Mouse (Mus musculus): ENCODE data around the gene Depdc1b. TPM values are rescaled to one million over a fixed set of nuclear protein-coding genes. Genes with fewer than 3 reads are reported as not detected.

The Depdc1b gene
- total RNA-seq, 1 experiment: 18.2 TPM

GRCm38 (mm10) chr13:108370241-108370941 lies 54.3 kb downstream of the Depdc1b start:
- Histone ChIP-seq H3K9ac (ENCODE audit: insufficient read depth, low read depth, low read length, poor library complexity, severe bottlenecking) (no peak overlapping the region), H3K27ac (ENCODE audit: insufficient read depth, low read depth, low read length, poor library complexity, severe bottlenecking) (no peak overlapping the region), H3K4me3 (ENCODE audit: insufficient read depth in 1 of 2, low read depth in 1 of 2, low read length in 2 of 2, poor library complexity in 1 of 2, severe bottlenecking in 1 of 2) (no peak overlapping the region), H3K9me3 (ENCODE audit: control insufficient read depth, insufficient read depth, low read depth, low read length) (no peaks in the 10 kb centered on the region), H3K4me1 (ENCODE audit: control insufficient read depth in 2 of 2, insufficient read depth in 2 of 2, low read length in 2 of 2, poor library complexity in 1 of 2) (no peaks in the 10 kb centered on the region), H3K36me3 (ENCODE audit: control insufficient read depth, insufficient read depth, low read length, poor library complexity, severe bottlenecking) (peaks cover 11% of the 10 kb centered on the region)
- no peak for DNase-seq (ENCODE audit: low read depth, low spot score)
- TF ChIP-seq ZNF384 (IDR thresholded peaks at IDR 0.05; ENCODE audit: low read depth, low read length) (no peak), MAFK (IDR thresholded peaks at IDR 0.05; ENCODE audit: insufficient read depth, low read depth, low read length) (no peak), ZC3H11A (IDR thresholded peaks at IDR 0.05; ENCODE audit: borderline replicate concordance, low read depth, low read length) (no peak), HCFC1 (IDR thresholded peaks at IDR 0.05; ENCODE audit: borderline replicate concordance, insufficient read depth, low read length) (no peak), CHD2 (IDR thresholded peaks at IDR 0.05; ENCODE audit: low read depth, low read length) (no peak)
- in situ Hi-C loops (cut with MboI; ENCODE audit: low sequenced_read_pairs in 2 of 2, unreplicated experiment in 2 of 2): no loop called here

- Histone ChIP-seq H3K36me3 (ENCODE audit: control insufficient read depth, insufficient read depth, low read length, poor library complexity, severe bottlenecking) (peaks cover 15% of the 10 kb centered on the region), H3K9me3 (ENCODE audit: control insufficient read depth, insufficient read depth, low read depth, low read length) (no peaks in the 10 kb centered on the region), H3K27ac (ENCODE audit: insufficient read depth, low read depth, low read length, poor library complexity, severe bottlenecking) (no peak overlapping the region), H3K4me3 (ENCODE audit: insufficient read depth in 1 of 2, low read depth in 1 of 2, low read length in 2 of 2, poor library complexity in 1 of 2, severe bottlenecking in 1 of 2) (no peak overlapping the region), H3K4me1 (ENCODE audit: control insufficient read depth in 2 of 2, insufficient read depth in 2 of 2, low read length in 2 of 2, poor library complexity in 1 of 2) (no peaks in the 10 kb centered on the region), H3K9ac (ENCODE audit: insufficient read depth, low read depth, low read length, poor library complexity, severe bottlenecking) (no peak overlapping the region)
- no peak for DNase-seq (ENCODE audit: low read depth, low spot score)
- TF ChIP-seq ZNF384 (IDR thresholded peaks at IDR 0.05; ENCODE audit: low read depth, low read length) (no peak), HCFC1 (IDR thresholded peaks at IDR 0.05; ENCODE audit: borderline replicate concordance, insufficient read depth, low read length) (no peak), ZC3H11A (IDR thresholded peaks at IDR 0.05; ENCODE audit: borderline replicate concordance, low read depth, low read length) (no peak), MAFK (IDR thresholded peaks at IDR 0.05; ENCODE audit: insufficient read depth, low read depth, low read length) (no peak), CHD2 (IDR thresholded peaks at IDR 0.05; ENCODE audit: low read depth, low read length) (no peak)
- in situ Hi-C loops (cut with MboI; ENCODE audit: low sequenced_read_pairs in 2 of 2, unreplicated experiment in 2 of 2): no loop called here
Measured at GRCm38 (mm10) chr13:108371352-108371921, 55.3 kb downstream of the Depdc1b start.

GRCm38 (mm10) chr13:108373231-108373630 lies 57.1 kb downstream of the Depdc1b start:
- no peak overlapping the region for H3K4me3 ChIP-seq (ENCODE audit: insufficient read depth in 1 of 2, low read depth in 1 of 2, low read length in 2 of 2, poor library complexity in 1 of 2, severe bottlenecking in 1 of 2)
- in situ Hi-C loops (cut with MboI; ENCODE audit: low sequenced_read_pairs in 2 of 2, unreplicated experiment in 2 of 2): no loop called here
- TF ChIP-seq ZC3H11A (IDR thresholded peaks at IDR 0.05; ENCODE audit: borderline replicate concordance, low read depth, low read length) (no peak), ZNF384 (IDR thresholded peaks at IDR 0.05; ENCODE audit: low read depth, low read length) (no peak), CHD2 (IDR thresholded peaks at IDR 0.05; ENCODE audit: low read depth, low read length) (no peak), MAFK (IDR thresholded peaks at IDR 0.05; ENCODE audit: insufficient read depth, low read depth, low read length) (no peak), HCFC1 (IDR thresholded peaks at IDR 0.05; ENCODE audit: borderline replicate concordance, insufficient read depth, low read length) (no peak)
- no peak overlapping the region for H3K9ac ChIP-seq (ENCODE audit: insufficient read depth, low read depth, low read length, poor library complexity, severe bottlenecking)
- no peaks in the 10 kb centered on the region for H3K4me1 ChIP-seq (ENCODE audit: control insufficient read depth in 2 of 2, insufficient read depth in 2 of 2, low read length in 2 of 2, poor library complexity in 1 of 2)
- H3K27ac ChIP-seq (ENCODE audit: insufficient read depth, low read depth, low read length, poor library complexity, severe bottlenecking): no peak overlapping the region
- H3K36me3 ChIP-seq (ENCODE audit: control insufficient read depth, insufficient read depth, low read length, poor library complexity, severe bottlenecking): peaks cover 15% of the 10 kb centered on the region
- DNase-seq (ENCODE audit: low read depth, low spot score): no peak
- H3K9me3 ChIP-seq (ENCODE audit: control insufficient read depth, insufficient read depth, low read depth, low read length): no peaks in the 10 kb centered on the region

GRCm38 (mm10) chr13:108376637-108377036 lies 60.5 kb downstream of the Depdc1b start:
- no peak for TF ChIP-seq CHD2 (IDR thresholded peaks at IDR 0.05; ENCODE audit: low read depth, low read length)
- TF ChIP-seq ZNF384 (IDR thresholded peaks at IDR 0.05; ENCODE audit: low read depth, low read length): no peak
- Histone ChIP-seq H3K4me1 (ENCODE audit: control insufficient read depth in 2 of 2, insufficient read depth in 2 of 2, low read length in 2 of 2, poor library complexity in 1 of 2) (no peaks in the 10 kb centered on the region), H3K36me3 (ENCODE audit: control insufficient read depth, insufficient read depth, low read length, poor library complexity, severe bottlenecking) (peaks cover 17% of the 10 kb centered on the region), H3K27ac (ENCODE audit: insufficient read depth, low read depth, low read length, poor library complexity, severe bottlenecking) (no peak overlapping the region), H3K9ac (ENCODE audit: insufficient read depth, low read depth, low read length, poor library complexity, severe bottlenecking) (no peak overlapping the region), H3K4me3 (ENCODE audit: insufficient read depth in 1 of 2, low read depth in 1 of 2, low read length in 2 of 2, poor library complexity in 1 of 2, severe bottlenecking in 1 of 2) (no peak overlapping the region), H3K9me3 (ENCODE audit: control insufficient read depth, insufficient read depth, low read depth, low read length) (no peaks in the 10 kb centered on the region)
- DNase-seq (ENCODE audit: low read depth, low spot score): no peak
- in situ Hi-C loops (cut with MboI; ENCODE audit: low sequenced_read_pairs in 2 of 2, unreplicated experiment in 2 of 2): no loop called here

Data from ES-E14 (cell line).